Mouse (Mus musculus) hindbrain, embryonic 14.5 days (tissue): Measurements from ENCODE around the gene Ninj1. TPM values are rescaled to one million over a fixed set of nuclear protein-coding genes. Genes with fewer than 3 reads are reported as not detected.

ENCODE experiments used
- ATAC-seq: fragments of 200-750 bp; cut with Nextera tagmentation; 2 replicates; pipeline ENCODE4 v1.8.0; 2017; ENCODE audit warnings: moderate number of reproducible peaks, mild to moderate bottlenecking, moderate TSS enrichment, moderate library complexity; ENCODE audit not compliant: low FRiP score
- DNase-seq: peaks from one replicate; pipeline ENCODE4 v3.0.0-alpha.2; 2015; ENCODE audit warnings: low spot score
- H3K27ac ChIP-seq: fragments of 300-500 bp; sonication (generic); 2 replicates; pipeline ENCODE4 v1.5.1; 2014; ENCODE audit warnings: mild to moderate bottlenecking, moderate library complexity
- H3K27me3 ChIP-seq: fragments of 300-500 bp; sonication (generic); 2 replicates; pipeline ENCODE4 v1.6.1; 2014; ENCODE audit warnings: mild to moderate bottlenecking, low read length, mixed read lengths; ENCODE audit not compliant: control insufficient read depth, insufficient read depth
- H3K36me3 ChIP-seq: fragments of 300-500 bp; sonication (generic); replicated peaks from 2 replicates; pipeline ENCODE4 v1.6.1; 2014; ENCODE audit not compliant: control insufficient read depth, insufficient read depth
- H3K4me1 ChIP-seq: fragments of 300-500 bp; sonication (generic); replicated peaks from 2 replicates; pipeline ENCODE4 v1.6.1; 2014; ENCODE audit warnings: antibody characterized with exemption, low read length, mixed read lengths; ENCODE audit not compliant: control insufficient read depth, insufficient read depth
- H3K4me2 ChIP-seq: fragments of 300-500 bp; sonication (generic); replicated peaks from 2 replicates; pipeline ENCODE4 v1.6.1; 2014; ENCODE audit warnings: mild to moderate bottlenecking, moderate library complexity
- H3K4me3 ChIP-seq: fragments of 300-500 bp; sonication (generic); replicated peaks from 2 replicates; pipeline ENCODE4 v1.5.1; 2014; ENCODE audit warnings: mild to moderate bottlenecking, low read length
- H3K9ac ChIP-seq: fragments of 300-500 bp; sonication (generic); 2 replicates; pipeline ENCODE4 v1.6.1; 2014
- H3K9me3 ChIP-seq: fragments of 300-500 bp; sonication (generic); 2 replicates; pipeline ENCODE4 v1.6.1; 2016; ENCODE audit warnings: low read length; ENCODE audit not compliant: control insufficient read depth
- WGBS: fragments of 180-500 bp; shearing (Covaris S2); extraction: QIAGEN DNeasy Blood & Tissue Kit; methylation state at CpG from one replicate; pipeline ENCODE4 v1.1.7; 2014; 5-methylcytosine and 5-hydroxymethylcytosine counted together
- polyA plus RNA-seq: library from polyadenylated mRNA; unstranded; fragments of >200 nt; fragmentation: Nextera tagmentation; extraction: Ambion mirVana; gene quantifications from 2 replicates; pipeline ENCODE4 v1.2.1, GENCODE M21; 2014

The Ninj1 gene
- polyA plus RNA-seq, 1 experiment from 2014 or later, result 33.3 TPM

- 54% methylated on average over 4 of the region's 4 CpGs for WGBS
- H3K36me3 ChIP-seq, result no peaks in the 10 kb centered on the region
- ATAC-seq, result no peak
- no peak overlapping the region for H3K27ac ChIP-seq
- H3K27me3 ChIP-seq, result peaks cover 30% of the 10 kb centered on the region
- DNase-seq, result no peak
- H3K4me3 ChIP-seq, result no peak overlapping the region
- no peak overlapping the region for H3K4me2 ChIP-seq
- H3K9me3 ChIP-seq, result no peaks in the 10 kb centered on the region
- H3K4me1 ChIP-seq, result no peaks in the 10 kb centered on the region
- H3K9ac ChIP-seq, result no peak overlapping the region
These were observed 58.0 kb downstream of the Ninj1 start for GRCm38 (mm10) chr13:49245251-49245650.

Other genes starting within 250 kb of the Ninj1 start
- gene Fam120a, start 219.5 kb upstream of the Ninj1 start, polyA plus RNA-seq, result 15.3 and 16.6 TPM in 2 replicates
- gene Wnk2, start 39.5 kb upstream of the Ninj1 start, polyA plus RNA-seq, result 23.3 and 28.0 TPM in 2 replicates
- gene Card19, start 28.6 kb downstream of the Ninj1 start, polyA plus RNA-seq, result 31.0 and 37.0 TPM in 2 replicates
- gene Susd3, start 61.2 kb downstream of the Ninj1 start, polyA plus RNA-seq, result 0.72 and 0.98 TPM in 2 replicates
- 1.5 and 2.2 TPM in 2 replicates for gene Fgd3, start 132.8 kb downstream of the Ninj1 start, polyA plus RNA-seq
- gene Bicd2, start 154.1 kb downstream of the Ninj1 start, polyA plus RNA-seq, result 30.7 and 33.3 TPM in 2 replicates
- gene Ippk, start 233.8 kb downstream of the Ninj1 start, polyA plus RNA-seq, result 13.4 and 13.7 TPM in 2 replicates